Mouse (Mus musculus) embryonic facial prominence, embryonic 14.5 days (tissue): ENCODE data around the gene Gm2663. TPM values are rescaled to one million over a fixed set of nuclear protein-coding genes. Genes with fewer than 3 reads are reported as not detected.
"Not testable (repeated sequence)": the region's sequence is repeated elsewhere in the genome, so short reads cannot be mapped to it uniquely, and the experiment has no call there.

ENCODE experiments used
- ATAC-seq: fragments of 200-750 bp; cut with Nextera tagmentation; 2 replicates; pipeline ENCODE4 v1.8.0; 2017; ENCODE audit warnings: low read depth, moderate number of reproducible peaks, moderate TSS enrichment
- DNase-seq: peaks from one replicate; pipeline ENCODE4 v3.0.0-alpha.2; 2015; ENCODE audit warnings: low spot score
- H3K27ac ChIP-seq: fragments of 300-500 bp; sonication (generic); replicated peaks from 2 replicates; pipeline ENCODE4 v1.5.1; 2014; ENCODE audit warnings: low read depth, mild to moderate bottlenecking, low read length, moderate library complexity
- H3K27me3 ChIP-seq: fragments of 300-500 bp; sonication (generic); replicated peaks from 2 replicates; pipeline ENCODE4 v1.6.1; 2014; ENCODE audit warnings: low read length; ENCODE audit not compliant: control insufficient read depth, insufficient read depth
- H3K36me3 ChIP-seq: fragments of 300-500 bp; sonication (generic); 2 replicates; pipeline ENCODE4 v1.6.1; 2014; ENCODE audit warnings: low read length, mixed read lengths; ENCODE audit not compliant: control insufficient read depth, insufficient read depth
- H3K4me1 ChIP-seq: fragments of 300-500 bp; sonication (generic); 2 replicates; pipeline ENCODE4 v1.6.1; 2014; ENCODE audit warnings: antibody characterized with exemption, low read length; ENCODE audit not compliant: control insufficient read depth, insufficient read depth
- H3K4me2 ChIP-seq: fragments of 300-500 bp; sonication (generic); 2 replicates; pipeline ENCODE4 v1.6.1; 2014; ENCODE audit warnings: low read depth, mild to moderate bottlenecking, low read length, moderate library complexity, mixed read lengths
- H3K4me3 ChIP-seq: fragments of 300-500 bp; sonication (generic); 2 replicates; pipeline ENCODE4 v1.5.1; 2014; ENCODE audit warnings: low read depth, mild to moderate bottlenecking, low read length
- H3K9ac ChIP-seq: fragments of 300-500 bp; sonication (generic); 2 replicates; pipeline ENCODE4 v1.6.1; 2014; ENCODE audit warnings: low read depth, mild to moderate bottlenecking, low read length, moderate library complexity, mixed read lengths
- H3K9me3 ChIP-seq: fragments of 300-500 bp; sonication (generic); 2 replicates; pipeline ENCODE4 v1.6.1; 2016; ENCODE audit warnings: low read length; ENCODE audit not compliant: control insufficient read depth
- WGBS: fragments of 180-500 bp; shearing (Covaris S2); extraction: QIAGEN DNeasy Blood & Tissue Kit; methylation state at CpG from one replicate; pipeline ENCODE4 v1.1.7; 2014; 5-methylcytosine and 5-hydroxymethylcytosine counted together
- polyA plus RNA-seq: library from polyadenylated mRNA; unstranded; fragments of >200 nt; fragmentation: Nextera tagmentation; extraction: Ambion mirVana; gene quantifications from 2 replicates; pipeline ENCODE4 v1.2.1, GENCODE M21; 2014

Gm2663 gene
- not detected in 2 replicates for polyA plus RNA-seq

DNA sequence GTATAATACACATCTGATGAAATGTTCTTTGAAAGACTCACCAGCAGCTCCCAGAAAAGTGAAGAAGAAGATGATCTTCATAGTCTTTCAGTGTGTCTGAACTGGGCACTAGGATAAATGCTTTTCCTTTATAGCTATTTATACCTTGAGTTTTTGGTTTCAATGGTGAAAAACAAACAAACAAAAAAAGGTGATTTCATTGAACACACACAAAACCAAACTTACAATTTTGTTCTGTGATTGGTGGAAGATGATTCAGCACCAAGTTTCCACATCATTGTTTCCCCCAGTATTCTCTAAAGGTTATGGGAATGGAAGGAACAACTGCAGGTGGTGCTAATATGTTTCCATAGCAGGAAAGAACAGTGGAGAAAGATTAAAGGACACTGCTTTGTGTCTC, at the start of gene Gm2663:
Gm2663 (minus strand) TSS at position 101 of the 400 bp plus-strand sequence.
- not testable (repeated sequence) for H3K9ac ChIP-seq, H3K36me3 ChIP-seq, H3K9me3 ChIP-seq, H3K4me1 ChIP-seq, H3K4me3 ChIP-seq, ATAC-seq, H3K27me3 ChIP-seq, H3K4me2 ChIP-seq, DNase-seq, H3K27ac ChIP-seq

DNA sequence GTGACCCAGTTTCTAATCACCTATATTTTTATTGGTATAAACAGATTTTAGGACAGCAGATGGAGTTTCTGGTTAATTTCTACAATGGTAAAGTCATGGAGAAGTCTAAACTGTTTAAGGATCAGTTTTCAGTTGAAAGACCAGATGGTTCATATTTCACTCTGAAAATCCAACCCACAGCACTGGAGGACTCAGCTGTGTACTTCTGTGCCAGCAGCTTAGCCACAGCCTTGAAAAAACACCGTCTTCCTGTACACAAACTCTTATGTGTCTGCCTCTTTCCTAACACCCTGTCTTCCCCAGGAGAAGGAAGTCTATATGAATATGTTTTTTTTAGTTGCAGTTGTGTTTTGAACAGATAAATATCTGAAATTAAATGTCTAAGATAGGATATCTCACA, 49.3 kb upstream of the Gm2663 start:
- Histone ChIP-seq H3K9ac (no peak overlapping the region), H3K27ac (no peak overlapping the region), H3K36me3 (no peaks in the 10 kb centered on the region), H3K4me1 (no peaks in the 10 kb centered on the region), H3K4me3 (no peak overlapping the region), H3K27me3 (no peaks in the 10 kb centered on the region), H3K9me3 (no peaks in the 10 kb centered on the region), H3K4me2 (no peak overlapping the region)
- peak; percentile 44 for DNase-seq
- 18% methylated on average over 1 of the region's 1 CpGs for WGBS
- no peak for ATAC-seq

DNA sequence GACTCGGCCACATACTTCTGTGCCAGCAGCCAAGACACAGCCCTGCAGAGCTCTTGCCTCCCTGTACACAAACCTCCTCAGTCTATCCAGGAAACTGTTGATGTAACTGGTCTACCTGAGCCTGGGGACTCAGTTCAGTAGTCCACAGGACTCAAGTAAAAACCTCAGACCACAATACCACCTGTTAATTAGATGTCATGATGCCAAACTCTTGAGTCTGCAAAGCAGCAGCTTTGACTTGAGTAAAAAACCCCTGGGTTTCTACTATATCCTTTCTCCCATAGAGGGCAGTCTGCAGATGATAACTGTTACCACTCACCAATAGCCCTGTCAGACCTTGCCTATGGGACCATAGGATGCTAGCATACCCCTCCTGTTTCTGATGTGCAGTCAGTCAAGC, 48.7 kb upstream of the Gm2663 start:
- Histone ChIP-seq H3K36me3 (no peaks in the 10 kb centered on the region), H3K4me1 (no peaks in the 10 kb centered on the region), H3K4me3 (no peak overlapping the region), H3K27ac (no peak overlapping the region), H3K9me3 (no peaks in the 10 kb centered on the region), H3K27me3 (no peaks in the 10 kb centered on the region), H3K4me2 (no peak overlapping the region), H3K9ac (no peak overlapping the region)
- DNase-seq (no peak), ATAC-seq (no peak)
- WGBS, result 89% methylated on average over 1 of the region's 1 CpGs

DNA sequence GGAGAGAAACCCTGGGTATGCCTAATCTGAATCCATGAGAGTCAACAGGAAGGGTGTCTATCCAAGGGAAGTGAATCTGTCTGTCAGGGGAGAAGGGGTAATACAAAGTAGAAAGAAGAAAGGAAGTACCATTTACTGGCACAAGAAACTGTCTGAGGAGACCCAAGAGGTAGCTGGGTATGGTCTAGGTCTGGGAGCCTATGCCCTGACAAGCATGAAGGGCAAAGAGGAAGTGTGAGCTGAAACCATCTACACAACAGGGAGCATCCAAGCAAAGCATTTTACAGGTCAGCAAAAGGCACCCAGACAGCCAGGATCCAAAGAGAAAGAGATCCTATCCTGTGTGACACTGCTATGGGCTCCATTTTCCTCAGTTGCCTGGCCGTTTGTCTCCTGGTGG, 47.9 kb upstream of the Gm2663 start:
- no peaks in the 10 kb centered on the region for H3K9me3 ChIP-seq
- H3K9ac ChIP-seq, result no peak overlapping the region
- ATAC-seq (no peak), DNase-seq (no peak)
- no peak overlapping the region for H3K27ac ChIP-seq
- H3K4me1 ChIP-seq, result no peaks in the 10 kb centered on the region
- H3K27me3 ChIP-seq, result no peaks in the 10 kb centered on the region
- no peak overlapping the region for H3K4me3 ChIP-seq
- H3K4me2 ChIP-seq, result no peak overlapping the region
- no peaks in the 10 kb centered on the region for H3K36me3 ChIP-seq
- WGBS, result 81% methylated on average over 1 of the region's 1 CpGs

DNA sequence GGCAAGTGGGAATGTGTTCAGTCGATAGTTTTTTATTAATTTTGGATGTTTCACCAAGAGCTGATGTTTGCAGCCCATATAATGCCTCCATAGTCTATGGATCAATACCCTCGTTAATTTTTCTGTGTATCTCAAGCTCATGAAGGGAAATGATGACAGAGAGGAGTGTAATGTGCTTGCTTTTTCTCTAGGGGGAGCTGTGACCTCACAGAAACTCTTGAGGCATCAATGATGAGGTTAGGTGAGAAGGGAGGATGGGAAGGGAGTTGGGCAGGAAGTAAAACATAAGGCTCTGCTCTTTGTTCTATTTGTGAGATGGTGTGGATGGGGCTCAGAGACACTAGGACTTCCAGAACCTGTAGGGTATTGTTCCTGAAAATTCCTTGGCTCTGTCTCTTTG, 47.3 kb upstream of the Gm2663 start:
- Histone ChIP-seq H3K4me3 (no peak overlapping the region), H3K4me1 (no peaks in the 10 kb centered on the region), H3K9ac (no peak overlapping the region), H3K36me3 (no peaks in the 10 kb centered on the region), H3K27me3 (no peaks in the 10 kb centered on the region), H3K27ac (no peak overlapping the region), H3K4me2 (no peak overlapping the region), H3K9me3 (no peaks in the 10 kb centered on the region)
- no peak for ATAC-seq
- DNase-seq, result no peak
- 52% methylated on average over 2 of the region's 2 CpGs for WGBS

DNA sequence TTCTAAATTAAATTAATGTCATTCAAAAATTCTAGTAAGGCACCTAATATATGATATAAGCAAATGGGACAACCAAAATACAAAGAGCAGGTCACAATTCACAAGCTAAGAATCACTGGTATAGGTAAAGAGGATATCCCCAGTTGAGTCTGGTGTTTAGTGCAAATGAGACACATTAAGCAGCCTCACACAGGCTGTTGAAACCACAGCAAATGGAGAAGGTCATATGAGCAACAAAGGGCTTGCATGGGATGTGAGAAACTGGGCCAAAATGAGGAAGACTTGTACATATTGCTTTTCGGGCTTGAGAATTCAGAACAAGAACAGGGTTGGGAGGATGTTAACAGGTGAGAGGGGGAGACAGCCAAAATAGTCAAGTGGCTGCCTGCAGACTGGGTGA, 45.5 kb upstream of the Gm2663 start:
- Histone ChIP-seq H3K4me1 (no peaks in the 10 kb centered on the region), H3K9ac (no peak overlapping the region), H3K36me3 (no peaks in the 10 kb centered on the region), H3K27me3 (no peaks in the 10 kb centered on the region), H3K27ac (no peak overlapping the region), H3K4me3 (no peak overlapping the region), H3K4me2 (no peak overlapping the region), H3K9me3 (no peaks in the 10 kb centered on the region)
- no peak for DNase-seq
- ATAC-seq, result no peak
- WGBS, result 85% methylated on average over 1 of the region's 1 CpGs

DNA sequence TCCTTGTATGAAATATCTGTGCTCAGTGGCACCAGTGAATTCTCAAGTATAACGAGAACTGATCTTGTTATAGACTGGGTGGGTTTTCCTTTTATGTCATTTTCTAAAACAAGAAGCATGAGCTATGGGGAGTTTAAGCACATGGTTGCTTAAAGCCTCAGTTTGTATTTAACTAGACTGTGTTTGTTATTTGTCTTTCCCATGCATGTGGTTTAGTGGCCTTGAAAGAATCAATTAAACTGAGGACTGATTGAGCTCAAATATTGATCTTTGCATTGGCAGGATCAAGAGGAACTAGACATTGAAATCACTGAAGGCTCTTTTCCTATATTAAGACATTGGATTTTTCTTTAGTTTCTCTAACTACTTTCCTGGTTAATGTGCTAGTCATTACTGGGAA, 45.0 kb upstream of the Gm2663 start:
- H3K36me3 ChIP-seq, result no peaks in the 10 kb centered on the region
- WGBS, result 78% methylated on average over 1 of the region's 1 CpGs
- no peak overlapping the region for H3K9ac ChIP-seq
- no peaks in the 10 kb centered on the region for H3K4me1 ChIP-seq
- ATAC-seq (no peak), DNase-seq (no peak)
- H3K4me3 ChIP-seq, result no peak overlapping the region
- no peaks in the 10 kb centered on the region for H3K27me3 ChIP-seq
- H3K27ac ChIP-seq, result no peak overlapping the region
- H3K9me3 ChIP-seq, result no peaks in the 10 kb centered on the region
- H3K4me2 ChIP-seq, result no peak overlapping the region

DNA sequence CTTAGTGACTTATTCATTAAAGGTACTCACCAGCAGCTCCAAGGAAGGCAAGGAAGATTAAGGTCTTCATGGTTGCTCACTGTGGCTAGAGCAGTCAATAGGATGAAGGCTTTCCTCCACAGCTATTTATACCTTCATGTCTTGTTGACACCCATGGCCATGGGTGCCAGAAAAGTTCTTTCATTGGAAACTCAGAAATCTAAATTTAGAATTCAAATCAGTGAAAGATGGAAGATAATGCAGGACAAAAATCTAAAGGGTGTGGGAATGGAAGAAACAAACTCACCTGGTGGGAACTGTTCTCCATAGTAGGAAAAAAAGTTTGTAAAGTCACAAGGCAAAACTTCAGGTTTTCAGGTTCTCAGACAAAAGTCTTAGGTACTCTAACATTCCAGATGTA, 36.1 kb upstream of the Gm2663 start, which contains the start of gene 2210010C04Rik:
2210010C04Rik (minus strand) TSS at position 101 of the 400 bp plus-strand sequence.
- no peaks in the 10 kb centered on the region for H3K27me3 ChIP-seq

DNA sequence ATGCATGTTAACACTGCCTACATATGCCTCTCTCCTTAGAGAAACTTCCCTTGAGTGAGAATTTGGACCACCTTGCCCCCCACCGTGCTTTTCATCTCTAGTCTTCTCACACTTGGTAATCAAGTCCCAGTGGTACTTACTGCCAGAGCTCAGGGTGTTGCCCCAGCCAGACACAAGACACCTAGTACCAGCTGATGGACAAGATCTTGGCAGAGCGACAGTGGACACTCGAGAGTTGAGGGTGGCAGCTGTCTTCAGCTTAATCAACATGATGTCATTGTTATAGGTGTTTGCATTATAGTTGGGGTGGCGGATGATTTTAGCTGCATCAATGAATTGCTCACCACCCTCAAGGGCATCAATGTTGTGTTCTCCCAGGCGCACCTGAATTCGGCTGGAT, 33.5 kb upstream of the Gm2663 start:
- H3K9me3 ChIP-seq, result no peaks in the 10 kb centered on the region
- H3K4me3 ChIP-seq, result no peak overlapping the region
- no peaks in the 10 kb centered on the region for H3K27me3 ChIP-seq
- WGBS, result 81% methylated on average over 6 of the region's 6 CpGs
- H3K4me2 ChIP-seq, result no peak overlapping the region
- no peak overlapping the region for H3K27ac ChIP-seq
- no peaks in the 10 kb centered on the region for H3K4me1 ChIP-seq
- no peak overlapping the region for H3K9ac ChIP-seq
- ATAC-seq (no peak), DNase-seq (no peak)
- H3K36me3 ChIP-seq, result no peaks in the 10 kb centered on the region

More for the DNA sequence above, 36.1 kb upstream of the Gm2663 start, which contains the start of gene 2210010C04Rik:
- no peak within 1 kb of the TSS for H3K27ac ChIP-seq
- no peaks in the 10 kb centered on the region for H3K36me3 ChIP-seq
- H3K4me3 ChIP-seq, result no peak within 1 kb of the TSS
- no peak for ATAC-seq
- no peaks in the 10 kb centered on the region for H3K9me3 ChIP-seq
- H3K4me1 ChIP-seq, result no peaks in the 10 kb centered on the region
- H3K9ac ChIP-seq, result no peak within 1 kb of the TSS
- H3K4me2 ChIP-seq, result no peak within 1 kb of the TSS
- no peak for DNase-seq
